In the genomic region with DNA sequence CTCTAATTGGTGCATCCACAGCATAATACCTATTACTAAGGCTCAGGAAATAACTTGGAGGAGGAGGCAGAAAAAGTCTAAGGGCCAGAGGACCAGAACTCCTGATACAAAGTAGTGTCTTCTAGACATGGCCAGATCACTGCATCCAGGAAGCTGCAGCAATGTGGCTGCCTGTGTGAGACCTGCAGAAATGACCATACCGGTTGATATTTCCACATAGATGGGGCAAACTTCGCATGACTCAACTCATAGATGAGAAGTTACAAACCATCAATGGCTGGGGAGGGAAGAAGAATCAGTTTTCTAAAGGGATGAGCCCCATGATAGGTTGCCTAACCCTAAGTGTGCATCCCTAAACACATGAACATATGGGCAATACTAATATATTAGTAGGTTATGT, we compare ENCODE assay signal across 11 mouse cellular contexts. TPM values are rescaled to one million over a fixed set of nuclear protein-coding genes. Genes with fewer than 3 reads are reported as not detected.
"Had no signal": no experiment of that assay in that cellular context is flagged by ENCODE, and none has a peak within 500 bp of the region (broad histone marks: within the 10 kb centered on the region; RNA-seq: fewer than 3 reads in every experiment).

No protein-coding gene starts in this region.

- ATAC-seq: midbrain, embryonic 16.5 days had no signal

- DNase-seq: lung, adult 18-20 months; lung, embryonic 14.5 days; lung, postnatal 10 days; lung, postnatal 4 days; midbrain, embryonic 14.5 days; right cerebral cortex, postnatal 14 days; thymus, adult 18-20 months; thymus, postnatal 14 days; thymus, postnatal 36 days had no signal

RNA-seq across cellular contexts. Expression of a gene that starts 53.1 kb away (rescaled TPM):
- total RNA-seq: megakaryocyte-erythroid progenitor cell, adult 5-6 weeks had no signal
